Mouse (Mus musculus) monocyte, adult 5-6 weeks (primary cell): ENCODE data around the gene Ror1. TPM values are rescaled to one million over a fixed set of nuclear protein-coding genes. Genes with fewer than 3 reads are reported as not detected.

Experiments
- ATAC-seq: fragments of 153-309, 156-312 bp; replicated peaks from 2 replicates; pipeline ENCODE4 v1.8.0; 2017; ENCODE audit warnings: mild to moderate bottlenecking; ENCODE audit not compliant: low TSS enrichment, insufficient number of reproducible peaks, severe bottlenecking, poor library complexity, low FRiP score
- total RNA-seq: library from RNA; stranded (forward); fragments of 200-1000, 200-491, 200-594 nt; gene quantifications from 3 replicates; pipeline ENCODE4 v1.2.3, GENCODE M21; 2017

The Ror1 gene
- total RNA-seq, 1 experiment from 2014 or later, result not detected

DNA sequence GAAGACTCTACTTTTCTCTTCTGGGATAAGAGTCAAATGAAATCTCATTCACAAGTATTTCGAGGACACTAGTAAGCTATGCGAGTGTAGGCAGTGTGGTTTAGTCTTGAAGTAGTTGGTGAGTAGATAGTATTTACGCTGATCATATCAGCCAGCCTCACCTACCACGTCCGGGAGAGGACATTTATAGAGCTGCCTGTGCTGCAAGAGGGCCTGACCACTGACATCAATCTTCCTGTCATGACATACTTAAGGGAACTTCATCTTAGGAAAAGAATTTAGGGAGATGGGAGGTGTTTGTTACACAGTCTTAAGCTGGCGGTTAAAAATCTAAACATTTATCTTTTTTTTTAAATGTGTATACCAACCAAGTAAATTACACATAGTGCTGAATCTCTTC lies 95.9 kb downstream of the Ror1 start:
- no peak for ATAC-seq

- no peak for ATAC-seq
Measured at GRCm38 (mm10) chr4:100194136-100194535, 98.5 kb downstream of the Ror1 start.

DNA sequence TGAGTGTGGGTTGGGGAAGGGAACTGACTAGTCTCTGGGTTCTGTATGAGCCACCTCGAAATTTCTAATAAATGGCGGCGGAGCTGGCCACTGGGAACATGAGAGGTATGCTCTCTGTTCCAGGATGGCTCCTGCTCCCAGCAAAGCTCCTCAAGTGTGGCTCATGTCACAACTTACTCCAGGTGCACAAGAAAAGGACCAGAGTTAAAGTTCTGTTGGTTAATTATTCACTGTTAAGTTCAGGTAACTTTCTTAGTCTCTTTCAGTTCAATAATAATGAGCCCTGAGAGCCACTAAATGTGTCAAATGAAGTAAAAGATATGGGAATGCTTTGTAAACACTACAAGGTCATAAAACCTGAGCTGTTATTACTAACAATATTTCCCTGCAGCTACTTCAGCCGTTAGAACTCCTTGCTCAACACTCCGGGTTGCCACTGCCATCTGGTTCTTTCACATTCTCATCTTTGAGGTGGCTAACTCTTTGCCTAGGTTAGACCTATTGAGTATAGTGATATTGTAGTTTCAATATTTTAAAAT lies 100.7 kb downstream of the Ror1 start:
- no peak for ATAC-seq

DNA sequence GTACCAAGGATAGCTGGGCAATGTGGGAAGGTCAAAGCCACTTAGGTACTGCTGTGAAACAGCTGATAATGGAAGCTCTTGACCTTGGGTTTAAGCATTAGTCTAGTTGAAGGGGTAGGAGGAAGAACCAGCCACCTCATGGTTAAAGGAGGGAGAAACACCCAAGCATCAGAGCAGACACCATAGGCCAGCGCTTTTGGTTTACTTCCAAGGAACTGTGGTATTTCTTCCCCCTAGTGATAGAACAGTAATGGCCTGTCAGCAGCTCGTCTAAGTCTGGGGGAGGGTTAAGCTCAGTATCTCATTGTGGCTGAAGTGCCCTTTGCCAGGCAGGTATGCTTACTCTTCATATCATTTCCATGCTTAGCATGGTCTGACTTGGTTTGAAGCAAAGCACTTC lies 102.7 kb downstream of the Ror1 start:
- no peak for ATAC-seq

GRCm38 (mm10) chr4:100201322-100201721 lies 105.7 kb downstream of the Ror1 start:
- no peak for ATAC-seq

- ATAC-seq, result no peak
Measured at GRCm38 (mm10) chr4:100203066-100203465, 107.5 kb downstream of the Ror1 start.

DNA sequence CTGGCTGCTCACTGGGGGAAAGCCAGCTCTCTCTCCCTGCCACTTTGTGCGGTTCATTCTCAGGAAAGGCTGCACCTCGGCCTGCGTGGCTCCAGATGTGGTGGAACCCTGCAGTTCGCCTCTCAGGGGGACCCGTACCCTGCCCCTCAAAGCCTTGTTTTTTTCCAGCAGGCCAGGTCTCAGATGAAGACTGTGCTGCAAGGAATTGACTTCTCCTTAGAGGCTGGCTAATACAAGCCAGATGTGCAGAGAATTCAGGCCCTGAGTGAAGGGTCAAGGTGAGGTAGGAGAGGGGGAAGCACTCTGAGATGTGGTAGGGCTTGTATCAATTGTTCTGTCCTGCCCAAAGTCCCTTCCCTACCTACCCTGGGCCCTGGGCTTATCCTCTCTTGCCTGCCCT lies 108.1 kb downstream of the Ror1 start:
- no peak for ATAC-seq

GRCm38 (mm10) chr4:100204381-100204780 lies 108.8 kb downstream of the Ror1 start:
- ATAC-seq, result no peak

GRCm38 (mm10) chr4:100208081-100208480 lies 112.5 kb downstream of the Ror1 start:
- ATAC-seq, result no peak

- ATAC-seq, result no peak
Measured at GRCm38 (mm10) chr4:100209106-100209505, 113.5 kb downstream of the Ror1 start.

DNA sequence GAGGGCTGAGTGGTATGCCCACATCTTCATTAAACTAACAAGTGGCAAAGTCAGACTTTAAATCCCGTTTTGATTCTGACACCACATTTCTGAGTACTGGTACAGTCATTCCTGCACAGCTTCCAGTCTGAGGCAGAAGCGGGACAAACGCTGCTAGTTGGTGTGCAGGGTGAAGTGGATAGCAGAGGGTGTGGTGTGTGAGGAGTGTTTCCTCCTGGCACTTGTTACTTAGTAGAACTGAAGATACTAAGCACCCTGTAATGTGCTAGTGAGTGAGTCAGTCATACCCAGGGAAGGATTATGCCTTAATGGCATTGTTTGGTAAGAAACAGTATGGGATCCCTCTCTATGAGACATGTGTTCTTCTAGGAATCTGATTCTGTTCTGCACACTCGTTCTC lies 115.7 kb downstream of the Ror1 start:
- no peak for ATAC-seq

DNA sequence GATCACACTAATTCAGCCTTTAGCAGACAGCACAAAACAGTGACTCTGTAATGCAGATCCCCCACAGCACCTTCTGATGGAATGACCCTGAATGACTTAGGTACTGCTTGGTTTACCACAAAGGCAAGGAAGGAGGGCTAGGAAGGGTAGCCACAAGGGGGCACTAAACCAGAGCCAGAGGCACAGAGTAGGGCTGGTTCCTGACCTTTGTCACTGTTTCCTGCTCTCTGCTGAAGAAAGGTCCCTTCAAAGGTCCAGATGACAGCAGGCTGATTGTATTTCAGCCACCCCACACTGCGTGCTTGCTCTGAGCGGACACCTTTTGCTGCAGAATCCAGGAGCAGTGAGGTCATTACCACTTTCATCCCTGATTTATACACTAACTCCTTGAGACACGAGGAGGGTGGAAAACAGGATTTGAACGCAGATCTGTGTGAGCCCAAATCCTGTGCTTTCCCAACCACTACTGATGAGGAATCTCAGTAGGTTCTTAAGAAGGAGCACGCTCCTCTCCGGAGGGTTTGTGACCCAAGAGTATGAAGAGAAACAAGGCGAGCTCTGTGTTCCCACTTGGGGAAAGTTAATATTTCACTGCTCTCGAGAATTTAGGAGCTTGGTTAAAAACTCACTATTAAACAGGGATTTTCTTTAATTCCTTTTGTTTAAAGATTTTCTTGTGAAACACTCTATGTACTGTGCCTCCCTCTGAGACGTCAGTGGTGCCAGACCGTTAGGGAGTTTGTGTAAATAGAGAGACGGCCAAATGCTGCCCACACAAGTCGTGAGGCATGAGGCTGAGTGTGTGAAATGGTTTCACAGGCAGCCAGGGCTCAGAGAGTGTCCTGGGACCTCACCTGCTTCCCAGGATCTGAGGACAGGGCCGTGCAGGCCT lies 119.0 kb downstream of the Ror1 start:
- ATAC-seq, result no peak

GRCm38 (mm10) chr4:100216587-100216986 lies 121.0 kb downstream of the Ror1 start:
- no peak for ATAC-seq

- no peak for ATAC-seq
Measured at GRCm38 (mm10) chr4:100219026-100219425, 123.4 kb downstream of the Ror1 start.

- ATAC-seq, result no peak
Measured at GRCm38 (mm10) chr4:100219599-100219998, 124.0 kb downstream of the Ror1 start.

- no peak for ATAC-seq
Measured at GRCm38 (mm10) chr4:100221978-100222737, 126.6 kb downstream of the Ror1 start.

DNA sequence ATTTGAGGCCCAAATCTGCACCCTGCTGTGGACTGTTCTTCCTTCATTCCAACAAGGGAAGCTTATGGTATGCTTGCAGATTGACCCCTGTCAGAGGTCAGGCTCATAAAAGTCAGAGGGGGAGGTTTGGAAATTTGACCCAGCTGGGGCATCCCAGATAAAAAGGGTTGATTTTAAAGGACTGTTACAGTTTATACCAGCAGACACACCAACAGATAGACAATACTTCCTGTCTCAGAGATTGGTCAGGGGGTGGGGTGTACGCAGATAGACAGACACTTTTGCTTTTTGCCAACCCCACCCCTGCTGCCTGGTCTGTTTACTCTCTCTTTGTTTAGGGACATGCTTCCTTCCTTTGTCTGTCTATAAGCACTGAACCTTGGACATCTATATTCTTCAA lies 127.9 kb downstream of the Ror1 start:
- ATAC-seq, result no peak

DNA sequence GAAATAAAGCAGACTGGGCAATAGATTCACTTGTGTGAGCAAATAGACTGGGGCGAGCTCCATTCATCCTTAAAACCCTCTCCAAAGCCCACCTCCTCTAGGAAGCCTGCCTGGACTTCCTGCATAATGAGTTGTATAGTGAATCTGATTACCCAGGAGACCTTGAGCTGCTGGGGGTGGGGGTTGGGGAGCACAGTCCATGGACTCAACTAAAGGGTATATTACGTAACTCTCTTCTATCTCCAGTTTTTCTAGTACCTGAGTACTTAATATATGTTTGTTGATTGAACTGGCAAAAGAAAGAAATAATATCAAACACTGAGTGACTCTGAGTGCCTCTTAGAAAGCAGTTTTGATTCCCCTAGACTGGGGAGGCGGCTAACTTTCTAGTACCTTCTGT lies 128.4 kb downstream of the Ror1 start:
- ATAC-seq, result no peak

DNA sequence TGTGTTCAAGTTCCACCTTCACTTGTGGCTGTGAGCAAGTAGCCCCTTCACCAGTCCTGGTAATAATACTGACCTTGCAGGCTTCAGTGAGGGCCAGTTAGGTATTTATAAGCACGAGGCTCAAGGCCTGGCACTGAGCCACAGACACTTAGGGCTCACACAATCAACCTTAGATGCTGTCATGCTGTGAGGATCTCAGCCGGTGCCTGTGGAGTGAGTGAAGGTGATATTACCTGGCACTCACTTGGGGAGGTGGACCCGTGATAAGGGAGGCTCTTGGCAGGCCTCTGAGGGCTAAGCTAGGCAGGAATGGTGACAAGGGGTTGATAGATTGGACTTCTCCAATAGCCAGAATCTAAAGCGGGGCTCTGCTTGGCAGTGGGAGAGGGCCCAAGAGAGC lies 131.0 kb downstream of the Ror1 start:
- no peak for ATAC-seq

GRCm38 (mm10) chr4:100228106-100228505 lies 132.5 kb downstream of the Ror1 start:
- no peak for ATAC-seq
